ENCODE assay signal across 12 mouse cellular contexts in the genomic region with DNA sequence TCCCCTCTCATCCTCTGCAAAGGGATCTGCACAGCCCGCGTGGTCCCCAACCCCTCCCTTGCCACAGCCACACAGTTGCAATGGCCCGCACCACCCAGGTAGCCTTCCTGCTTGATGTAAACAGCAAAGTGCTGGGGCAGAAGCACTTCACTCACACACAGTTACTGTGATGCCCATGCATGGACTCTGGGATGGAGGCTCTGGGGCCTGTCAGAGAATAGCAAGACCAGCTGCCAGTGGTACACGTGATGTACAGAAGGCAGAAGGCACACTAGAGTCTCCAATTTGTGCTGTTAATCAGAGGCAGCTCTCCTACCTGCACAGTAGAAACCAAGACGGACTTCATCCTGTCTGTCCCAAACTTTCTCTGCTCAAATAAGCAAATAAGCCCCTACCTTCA.
A peak's percentile ranks its signal among the peaks of the same experiment; 100 is the strongest.
DNase-seq lines count a peak whose midpoint lies in the region; ATAC-seq and TF ChIP-seq lines count a peak whose summit lies in the region.
"Had no signal": no experiment of that assay in that cellular context is flagged by ENCODE, and none has a peak within 500 bp of the region (broad histone marks: within the 10 kb centered on the region; RNA-seq: fewer than 3 reads in every experiment).

No protein-coding gene starts in this region.

- H3K9ac ChIP-seq in hindbrain, embryonic 13.5 days, result no peak overlapping the region
- H3K9ac ChIP-seq in hindbrain, embryonic 12.5 days, result no peak overlapping the region
- no peak overlapping the region for H3K9ac ChIP-seq in midbrain, postnatal 0 days (replicated peaks; ENCODE audit: low read length, poor library complexity, severe bottlenecking)
- no peak overlapping the region for H3K9ac ChIP-seq in midbrain, embryonic 13.5 days (replicated peaks)
- no peak overlapping the region for H3K9ac ChIP-seq in intestine, postnatal 0 days (ENCODE audit: low read depth, low read length)
- H3K9ac ChIP-seq: midbrain, embryonic 15.5 days had no signal

- peak overlapping the region; percentile 53; the same call in 1 of the 2 replicates for H3K27ac ChIP-seq in hindbrain, embryonic 13.5 days
- no peak overlapping the region for H3K27ac ChIP-seq in hindbrain, embryonic 12.5 days
- 0 out of 2 replicates have a peak overlapping the region, but pooled peaks have one; percentile 43 for H3K27ac ChIP-seq in midbrain, postnatal 0 days (ENCODE audit: low read depth, low read length)
- no peak overlapping the region for H3K27ac ChIP-seq in midbrain, embryonic 13.5 days
- H3K27ac ChIP-seq in intestine, postnatal 0 days (ENCODE audit: low read depth, low read length), result peak overlapping the region; percentile 21; the same call in 1 of the 2 replicates

- H3K4me3 ChIP-seq in hindbrain, embryonic 13.5 days, result no peak overlapping the region
- no peak overlapping the region for H3K4me3 ChIP-seq in hindbrain, embryonic 12.5 days
- H3K4me3 ChIP-seq in midbrain, postnatal 0 days (ENCODE audit: low read depth, low read length), result no peak overlapping the region
- H3K4me3 ChIP-seq in midbrain, embryonic 13.5 days (replicated peaks), result no peak overlapping the region
- no peak overlapping the region for H3K4me3 ChIP-seq in intestine, postnatal 0 days (ENCODE audit: low read depth, low read length)
- H3K4me3 ChIP-seq: midbrain, embryonic 15.5 days had no signal

- H3K36me3 ChIP-seq in hindbrain, embryonic 13.5 days, result no peaks in the 10 kb centered on the region
- H3K36me3 ChIP-seq in hindbrain, embryonic 12.5 days, result no peaks in the 10 kb centered on the region
- H3K36me3 ChIP-seq in midbrain, postnatal 0 days (ENCODE audit: insufficient read depth, low read length), result no peaks in the 10 kb centered on the region
- no peaks in the 10 kb centered on the region for H3K36me3 ChIP-seq in midbrain, embryonic 13.5 days
- H3K36me3 ChIP-seq in intestine, postnatal 0 days (ENCODE audit: control insufficient read depth, insufficient read depth), result peaks cover 11% of the 10 kb centered on the region; the same call in 1 of the 2 replicates
- H3K36me3 ChIP-seq: midbrain, embryonic 15.5 days had no signal

- no peak overlapping the region for H3K4me2 ChIP-seq in hindbrain, embryonic 13.5 days
- H3K4me2 ChIP-seq in hindbrain, embryonic 12.5 days (replicated peaks), result no peak overlapping the region
- H3K4me2 ChIP-seq in midbrain, postnatal 0 days (ENCODE audit: low read depth, low read length, poor library complexity, severe bottlenecking), result no peak overlapping the region
- H3K4me2 ChIP-seq in midbrain, embryonic 13.5 days (replicated peaks), result no peak overlapping the region
- H3K4me2 ChIP-seq in intestine, postnatal 0 days (replicated peaks; ENCODE audit: low read depth), result no peak overlapping the region
- H3K4me2 ChIP-seq: midbrain, embryonic 15.5 days had no signal

- no peaks in the 10 kb centered on the region for H3K27me3 ChIP-seq in hindbrain, embryonic 13.5 days
- no peaks in the 10 kb centered on the region; the same call in 1 of the 2 replicates for H3K27me3 ChIP-seq in hindbrain, embryonic 12.5 days
- H3K27me3 ChIP-seq in midbrain, postnatal 0 days (ENCODE audit: insufficient read depth, low read length), result no peaks in the 10 kb centered on the region
- no peaks in the 10 kb centered on the region for H3K27me3 ChIP-seq in midbrain, embryonic 13.5 days
- H3K27me3 ChIP-seq in intestine, postnatal 0 days (replicated peaks; ENCODE audit: control insufficient read depth, insufficient read depth, low read length), result no peaks in the 10 kb centered on the region
- H3K27me3 ChIP-seq: midbrain, embryonic 15.5 days had no signal

- peaks cover 10% of the 10 kb centered on the region for H3K4me1 ChIP-seq in hindbrain, embryonic 13.5 days (replicated peaks)
- H3K4me1 ChIP-seq in hindbrain, embryonic 12.5 days, result peaks cover 16% of the 10 kb centered on the region; the same call in 1 of the 2 replicates
- peaks cover 4% of the 10 kb centered on the region; the same call in 1 of the 2 replicates for H3K4me1 ChIP-seq in midbrain, postnatal 0 days (ENCODE audit: insufficient read depth, low read length)
- H3K4me1 ChIP-seq in midbrain, embryonic 13.5 days (replicated peaks), result peaks cover 13% of the 10 kb centered on the region
- no peaks in the 10 kb centered on the region for H3K4me1 ChIP-seq in intestine, postnatal 0 days (replicated peaks; ENCODE audit: control insufficient read depth, insufficient read depth, low read length)

- no peaks in the 10 kb centered on the region for H3K9me3 ChIP-seq in hindbrain, embryonic 13.5 days
- no peaks in the 10 kb centered on the region for H3K9me3 ChIP-seq in hindbrain, embryonic 12.5 days (replicated peaks)
- no peaks in the 10 kb centered on the region for H3K9me3 ChIP-seq in midbrain, postnatal 0 days (ENCODE audit: low read length)
- H3K9me3 ChIP-seq in midbrain, embryonic 13.5 days, result no peaks in the 10 kb centered on the region
- no peaks in the 10 kb centered on the region for H3K9me3 ChIP-seq in intestine, postnatal 0 days (ENCODE audit: control insufficient read depth)
- H3K9me3 ChIP-seq: midbrain, embryonic 15.5 days had no signal

- ATAC-seq in hindbrain, embryonic 13.5 days (ENCODE audit: low FRiP score), result no peak
- ATAC-seq in hindbrain, embryonic 12.5 days (ENCODE audit: low FRiP score), result no peak
- no peak for ATAC-seq in midbrain, postnatal 0 days (ENCODE audit: low FRiP score)
- no peak for ATAC-seq in midbrain, embryonic 13.5 days
- no peak for ATAC-seq in intestine, postnatal 0 days
- ATAC-seq: forebrain, embryonic 14.5 days had no signal

- peak; percentile 16 for DNase-seq in midbrain, postnatal 0 days (ENCODE audit: low spot score)
- DNase-seq in thymus, adult 18-20 months, result no peak
- DNase-seq in kidney, adult 18-20 months, result no peak
- DNase-seq: adrenal gland, postnatal 36 days; cerebellum, adult 11 months; kidney, adult 8-10 months had no signal

- TF ChIP-seq CTCF in midbrain, postnatal 0 days (IDR thresholded peaks at IDR 0.05), result no peak
- no peak for TF ChIP-seq CTCF in intestine, postnatal 0 days (IDR thresholded peaks at IDR 0.05; ENCODE audit: low read depth)

- WGBS in hindbrain, embryonic 13.5 days, result 89% methylated on average over 5 of the region's 5 CpGs
- WGBS in hindbrain, embryonic 12.5 days, result 87% methylated on average over 5 of the region's 5 CpGs
- 80% methylated on average over 5 of the region's 5 CpGs for WGBS in midbrain, postnatal 0 days
- WGBS in midbrain, embryonic 13.5 days, result 82% methylated on average over 5 of the region's 5 CpGs
- WGBS in intestine, postnatal 0 days, result 70% methylated on average over 5 of the region's 5 CpGs

Comparison
In these comparisons a context has a peak if more than half of its experiments do, and no peak if none do; other contexts are left out.
1. H3K27ac ChIP-seq: peak in hindbrain, embryonic 13.5 days (single experiment), midbrain, postnatal 0 days (single experiment) and intestine, postnatal 0 days (single experiment); none in hindbrain, embryonic 12.5 days (single experiment) and midbrain, embryonic 13.5 days (single experiment).